Mouse (Mus musculus) cerebellum, adult 2 months (tissue): ENCODE results near the gene Slc38a2.

Experiments
- CTCF ChIP-seq: fragments of 200-500 bp; IDR thresholded peaks from 2 replicates; pipeline ENCODE4 v1.5.1; 2011; ENCODE audit warnings: low read depth, mild to moderate bottlenecking, control low read depth, low read length, moderate library complexity, borderline replicate concordance; ENCODE audit not compliant: insufficient read depth
- POLR2A ChIP-seq: fragments of 200-500 bp; IDR thresholded peaks from 2 replicates; pipeline ENCODE4 v1.6.1; 2011; ENCODE audit warnings: low read length, control low read depth, borderline replicate concordance; ENCODE audit not compliant: insufficient read depth

DNA sequence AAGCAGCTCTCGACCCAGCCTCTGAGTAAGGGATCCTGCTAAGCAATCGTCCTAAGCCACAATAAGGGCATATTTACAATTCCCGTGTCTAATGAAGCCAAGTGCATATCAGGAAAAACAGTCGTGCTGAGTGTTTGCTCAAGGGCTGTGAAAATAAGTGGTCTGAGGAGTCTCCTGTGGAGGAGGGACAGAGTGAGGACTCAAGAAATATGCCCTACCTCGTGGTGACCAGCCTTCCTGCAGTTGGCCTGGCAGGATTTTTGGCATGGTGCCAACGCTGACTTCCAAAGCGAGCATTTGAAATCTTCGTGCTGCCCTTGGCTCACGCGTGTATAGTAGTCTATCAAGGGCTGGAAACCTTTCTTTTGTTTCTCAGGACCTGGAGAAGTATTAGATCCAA lies 23.0 kb downstream of the Slc38a2 start:
- TF ChIP-seq POLR2A = no peak
- TF ChIP-seq CTCF = no peak
